Mouse (Mus musculus) forebrain, embryonic 13.5 days (tissue): ENCODE data around the gene Zbtb20. TPM values are rescaled to one million over a fixed set of nuclear protein-coding genes. Genes with fewer than 3 reads are reported as not detected.

ENCODE experiments used
- ATAC-seq: fragments of 200-750 bp; cut with Nextera tagmentation; 2 replicates; pipeline ENCODE4 v1.8.0; 2017
- H3K27ac ChIP-seq: fragments of 300-500 bp; sonication (generic); 2 replicates; pipeline ENCODE4 v1.5.1; 2015; ENCODE audit warnings: inconsistent platforms, mild to moderate bottlenecking, moderate library complexity
- H3K27me3 ChIP-seq: fragments of 300-500 bp; sonication (generic); 2 replicates; pipeline ENCODE4 v1.6.1; 2015; ENCODE audit warnings: mild to moderate bottlenecking, inconsistent platforms
- H3K36me3 ChIP-seq: fragments of 300-500 bp; sonication (generic); 2 replicates; pipeline ENCODE4 v1.6.1; 2015; ENCODE audit warnings: mild to moderate bottlenecking, inconsistent platforms; ENCODE audit not compliant: poor library complexity, severe bottlenecking
- H3K4me1 ChIP-seq: fragments of 300-500 bp; sonication (generic); 2 replicates; pipeline ENCODE4 v1.6.1; 2015; ENCODE audit warnings: inconsistent platforms
- H3K4me2 ChIP-seq: fragments of 300-500 bp; sonication (generic); 2 replicates; pipeline ENCODE4 v1.6.1; 2015; ENCODE audit warnings: inconsistent platforms, mild to moderate bottlenecking, moderate library complexity
- H3K4me3 ChIP-seq: fragments of 300-500 bp; sonication (generic); 2 replicates; pipeline ENCODE4 v1.5.1; 2015; ENCODE audit warnings: mild to moderate bottlenecking, inconsistent platforms
- H3K9ac ChIP-seq: fragments of 300-500 bp; sonication (generic); 2 replicates; pipeline ENCODE4 v1.6.1; 2015; ENCODE audit warnings: mild to moderate bottlenecking, inconsistent platforms
- H3K9me3 ChIP-seq: fragments of 300-500 bp; sonication (generic); replicated peaks from 2 replicates; pipeline ENCODE4 v1.6.1; 2016; ENCODE audit warnings: inconsistent platforms
- WGBS: fragments of 180-500 bp; shearing (Covaris S2); methylation state at CpG from one replicate; pipeline ENCODE4 v1.1.7; 2015; 5-methylcytosine and 5-hydroxymethylcytosine counted together
- polyA plus RNA-seq: library from polyadenylated mRNA; unstranded; fragments of >200 nt; fragmentation: Nextera tagmentation; extraction: Ambion mirVana; gene quantifications from 2 replicates; pipeline ENCODE4 v1.2.1, GENCODE M21; 2015

The Zbtb20 gene
- polyA plus RNA-seq, 1 experiment from 2014 or later: 79.7 TPM

GRCm38 (mm10) chr16:43333265-43333664, 457.6 kb downstream of the Zbtb20 start:
- ATAC-seq: no peak
- WGBS: 67% methylated on average over 1 of the region's 1 CpGs
- Histone ChIP-seq H3K27me3 (no peaks in the 10 kb centered on the region), H3K4me2 (no peak overlapping the region), H3K36me3 (no peaks in the 10 kb centered on the region), H3K9ac (no peak overlapping the region), H3K9me3 (no peaks in the 10 kb centered on the region), H3K27ac (no peak overlapping the region), H3K4me3 (no peak overlapping the region), H3K4me1 (peaks cover 17% of the 10 kb centered on the region)

DNA sequence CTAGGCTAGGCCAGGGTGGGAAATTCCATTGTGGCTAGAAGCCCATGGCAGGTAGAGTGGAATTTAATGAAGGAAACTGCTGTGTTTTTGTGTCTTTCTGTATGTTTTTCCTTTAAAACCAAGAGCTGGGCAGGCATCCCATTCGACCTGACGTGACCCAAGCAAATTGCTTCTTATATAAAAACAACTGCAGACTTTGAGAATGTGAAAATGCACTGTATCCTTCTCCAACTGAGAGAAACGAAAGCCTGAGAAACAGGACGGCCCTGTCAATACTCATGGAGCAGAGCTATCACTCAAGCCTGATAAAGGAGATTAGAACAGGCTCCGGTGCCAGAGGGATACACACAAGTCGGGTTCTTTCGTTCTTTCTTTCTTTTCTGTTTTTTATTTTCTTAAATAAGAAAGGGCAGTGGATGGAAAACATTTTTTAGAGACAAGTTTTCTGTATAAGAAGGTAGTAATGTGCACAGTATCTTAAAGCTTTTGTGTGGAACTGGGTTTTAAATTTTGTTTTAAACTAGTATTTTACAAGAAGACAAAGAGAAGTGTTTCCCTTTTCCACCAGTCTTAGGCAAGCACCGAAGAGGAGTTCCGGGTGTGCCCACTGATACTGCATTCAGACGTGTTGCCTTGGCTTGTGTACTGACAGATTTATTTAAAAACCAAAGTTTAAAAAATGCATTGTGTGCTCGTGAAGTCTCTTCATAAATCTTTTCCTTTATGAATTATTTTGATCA, 458.9 kb downstream of the Zbtb20 start:
- WGBS: 22% methylated on average over 11 of the region's 11 CpGs

GRCm38 (mm10) chr16:43335151-43335823, 459.6 kb downstream of the Zbtb20 start:
- no peak overlapping the region for H3K4me3 ChIP-seq
- peaks cover 17% of the 10 kb centered on the region for H3K4me1 ChIP-seq
- no peak for ATAC-seq
- H3K4me2 ChIP-seq: no peak overlapping the region
- 76% methylated on average over 8 of the region's 8 CpGs for whole genome bisulfite sequencing
- no peaks in the 10 kb centered on the region for H3K9me3 ChIP-seq
- H3K36me3 ChIP-seq: no peaks in the 10 kb centered on the region
- peak overlapping the region; percentile 51; the same call in 1 of the 2 replicates for H3K27ac ChIP-seq
- 0 out of 2 replicates have a peak overlapping the region, but pooled peaks have one; percentile 6 for H3K9ac ChIP-seq
- no peaks in the 10 kb centered on the region for H3K27me3 ChIP-seq

More for the DNA sequence above, 458.9 kb downstream of the Zbtb20 start:
- H3K9me3 ChIP-seq: no peaks in the 10 kb centered on the region
- 0 out of 2 replicates have a peak overlapping the region, but pooled peaks have one; percentile 26 for H3K9ac ChIP-seq
- no peak overlapping the region for H3K4me3 ChIP-seq
- H3K4me2 ChIP-seq: peak overlapping the region; percentile 22; the same call in 1 of the 2 replicates
- H3K36me3 ChIP-seq: no peaks in the 10 kb centered on the region
- peaks cover 17% of the 10 kb centered on the region for H3K4me1 ChIP-seq
- ATAC-seq: 0 out of 2 replicates have a peak, but pooled peaks have one; percentile 45
- H3K27ac ChIP-seq: peak overlapping the region; percentile 51
- H3K27me3 ChIP-seq: no peaks in the 10 kb centered on the region

DNA sequence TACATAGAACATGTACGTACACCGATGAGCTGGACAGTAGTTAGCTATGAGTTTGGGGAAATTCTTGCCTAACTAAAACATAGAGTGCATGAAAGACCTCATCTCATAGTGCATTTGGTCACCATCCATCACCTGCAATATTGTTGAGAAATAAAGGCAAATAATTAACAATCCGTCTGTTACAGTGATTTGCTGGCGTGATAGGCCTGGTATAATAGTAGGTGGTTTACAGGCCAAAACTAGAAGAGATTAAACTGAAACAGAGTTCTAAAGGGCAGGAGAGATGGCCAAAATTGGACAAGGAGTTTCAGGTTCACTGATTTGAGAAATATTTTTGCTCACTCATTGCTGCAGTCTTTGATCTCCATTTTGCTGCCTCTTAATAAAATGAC, 460.1 kb downstream of the Zbtb20 start:
- Histone ChIP-seq H3K9ac (no peak overlapping the region), H3K9me3 (no peaks in the 10 kb centered on the region), H3K27me3 (no peaks in the 10 kb centered on the region), H3K36me3 (no peaks in the 10 kb centered on the region), H3K4me3 (no peak overlapping the region), H3K4me2 (no peak overlapping the region), H3K4me1 (peaks cover 17% of the 10 kb centered on the region), H3K27ac (no peak overlapping the region)
- 94% methylated on average over 4 of the region's 4 CpGs for WGBS
- no peak for ATAC-seq

DNA sequence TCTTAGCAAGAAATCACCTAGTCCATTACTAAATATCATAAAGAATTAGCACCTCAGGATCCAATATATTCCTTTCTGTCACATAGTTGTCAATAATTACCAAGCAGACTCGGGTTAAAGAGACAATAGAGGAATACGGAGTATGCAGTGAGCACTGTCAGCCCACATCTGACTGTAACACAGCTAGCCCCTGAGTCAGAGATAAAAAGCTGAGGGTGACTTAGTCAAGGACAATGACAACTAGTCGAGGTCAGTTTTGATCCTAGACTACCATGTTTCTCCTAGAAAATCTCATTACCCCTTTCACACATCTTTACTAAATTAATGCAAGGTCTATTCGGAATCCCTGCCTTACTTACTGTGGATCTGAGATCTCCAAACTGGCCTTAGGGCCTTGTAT, 465.0 kb downstream of the Zbtb20 start:
- H3K9me3 ChIP-seq: no peaks in the 10 kb centered on the region
- WGBS: 83% methylated on average over 4 of the region's 4 CpGs
- H3K4me3 ChIP-seq: no peak overlapping the region
- no peak for ATAC-seq
- H3K36me3 ChIP-seq: no peaks in the 10 kb centered on the region
- no peaks in the 10 kb centered on the region for H3K27me3 ChIP-seq
- H3K9ac ChIP-seq: no peak overlapping the region
- H3K4me1 ChIP-seq: peaks cover 10% of the 10 kb centered on the region
- no peak overlapping the region for H3K4me2 ChIP-seq
- no peak overlapping the region for H3K27ac ChIP-seq

GRCm38 (mm10) chr16:43341916-43342455, 466.3 kb downstream of the Zbtb20 start:
- H3K9ac ChIP-seq: no peak overlapping the region
- no peaks in the 10 kb centered on the region for H3K36me3 ChIP-seq
- H3K27me3 ChIP-seq: no peaks in the 10 kb centered on the region
- no peak overlapping the region for H3K4me2 ChIP-seq
- no peak overlapping the region for H3K4me3 ChIP-seq
- H3K4me1 ChIP-seq: peaks cover 10% of the 10 kb centered on the region
- no peak overlapping the region for H3K27ac ChIP-seq
- no peak for ATAC-seq
- no peaks in the 10 kb centered on the region for H3K9me3 ChIP-seq

DNA sequence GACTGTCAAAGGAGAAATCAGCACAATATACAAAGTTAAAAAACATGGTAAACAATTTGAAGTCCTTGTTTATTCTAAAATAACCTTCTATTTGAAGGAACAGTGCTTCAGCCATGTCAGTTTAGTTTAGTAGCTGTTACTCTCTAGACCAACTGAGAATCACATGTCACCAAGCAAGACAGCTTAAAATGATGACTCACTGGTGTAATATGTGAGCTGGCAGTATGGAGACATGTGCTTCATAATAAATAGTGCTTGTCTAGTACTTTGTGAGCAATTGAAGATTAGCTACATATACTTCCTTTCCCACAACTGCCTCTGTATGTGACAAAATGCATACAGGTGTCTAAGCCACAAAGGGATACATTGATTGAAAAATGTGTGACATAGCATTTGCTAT, 470.4 kb downstream of the Zbtb20 start:
- H3K27ac ChIP-seq: no peak overlapping the region
- H3K4me2 ChIP-seq: no peak overlapping the region
- H3K4me3 ChIP-seq: no peak overlapping the region
- H3K36me3 ChIP-seq: no peaks in the 10 kb centered on the region
- no peak for ATAC-seq
- H3K9me3 ChIP-seq: no peaks in the 10 kb centered on the region
- H3K9ac ChIP-seq: no peak overlapping the region
- peaks cover 10% of the 10 kb centered on the region for H3K4me1 ChIP-seq
- no peaks in the 10 kb centered on the region for H3K27me3 ChIP-seq

DNA sequence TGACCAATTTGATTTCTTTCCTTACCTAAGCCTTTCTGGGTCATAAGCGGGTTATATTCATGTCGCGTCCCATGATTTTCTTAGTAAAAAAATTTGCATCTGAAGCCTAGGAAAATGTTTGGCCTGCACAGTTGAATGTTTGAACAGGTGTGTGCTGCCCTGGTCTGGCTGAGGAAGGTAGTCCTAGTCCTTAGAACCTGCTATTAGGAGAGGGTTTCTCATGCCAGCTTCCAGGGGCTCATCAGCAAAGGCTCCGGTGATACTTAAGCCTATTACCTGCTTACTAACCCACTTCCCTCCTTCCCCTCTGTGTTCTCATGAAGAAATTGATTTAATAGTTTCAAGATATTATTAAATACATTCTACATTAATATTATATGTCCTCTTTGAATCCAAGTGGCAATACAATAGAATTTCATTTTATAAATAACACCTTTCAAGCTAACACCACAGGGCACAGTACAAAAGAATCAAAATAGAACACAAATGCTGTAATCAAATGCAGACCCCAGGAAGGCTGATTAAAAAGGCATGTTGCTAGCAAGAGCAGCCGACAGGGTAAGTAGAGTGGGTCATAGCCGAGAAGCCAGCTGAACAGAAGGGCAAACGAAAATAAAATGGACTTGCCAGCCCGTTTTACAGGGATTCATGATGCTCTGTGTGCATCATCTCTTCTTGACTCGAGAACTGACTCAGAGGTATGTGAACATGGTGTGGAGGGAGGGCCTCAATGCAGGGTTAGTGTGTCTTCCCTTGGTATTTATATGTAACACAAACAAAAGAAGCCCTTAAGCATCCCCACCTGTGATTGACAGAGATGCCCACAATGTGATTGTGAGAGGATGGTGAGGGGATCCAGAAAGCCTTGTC, 480.3 kb downstream of the Zbtb20 start:
- Histone ChIP-seq H3K9ac (no peak overlapping the region), H3K4me2 (no peak overlapping the region), H3K27ac (no peak overlapping the region), H3K9me3 (no peaks in the 10 kb centered on the region), H3K27me3 (no peaks in the 10 kb centered on the region), H3K36me3 (no peaks in the 10 kb centered on the region), H3K4me1 (no peaks in the 10 kb centered on the region), H3K4me3 (no peak overlapping the region)
- no peak; the same call in 1 of the 2 replicates for ATAC-seq
- 71% methylated on average over 9 of the region's 9 CpGs for WGBS

DNA sequence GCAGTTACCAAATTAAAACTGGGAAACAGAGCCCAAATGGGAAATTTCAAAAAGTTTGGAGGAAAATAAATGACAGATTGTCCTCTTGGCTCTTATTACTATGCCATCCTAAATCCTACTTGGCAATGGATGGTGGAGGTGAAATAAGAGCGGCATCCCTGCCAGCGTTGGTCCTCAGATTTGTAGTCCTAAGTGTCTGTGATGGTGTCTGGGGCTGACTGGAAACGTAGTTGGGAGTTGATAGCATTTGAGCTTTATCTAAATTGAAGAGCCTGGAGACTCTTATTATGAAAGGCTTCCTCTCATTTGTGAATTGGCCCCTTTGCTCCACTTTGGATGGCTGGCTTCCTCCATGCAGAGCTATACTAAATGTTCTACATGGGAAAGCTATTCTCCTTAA, 483.9 kb downstream of the Zbtb20 start:
- H3K9ac ChIP-seq: no peak overlapping the region
- no peak for ATAC-seq
- H3K4me2 ChIP-seq: no peak overlapping the region
- H3K4me3 ChIP-seq: no peak overlapping the region
- no peaks in the 10 kb centered on the region for H3K36me3 ChIP-seq
- H3K27ac ChIP-seq: no peak overlapping the region
- WGBS: 79% methylated on average over 3 of the region's 3 CpGs
- H3K27me3 ChIP-seq: no peaks in the 10 kb centered on the region
- peaks cover 15% of the 10 kb centered on the region for H3K4me1 ChIP-seq
- H3K9me3 ChIP-seq: no peaks in the 10 kb centered on the region

DNA sequence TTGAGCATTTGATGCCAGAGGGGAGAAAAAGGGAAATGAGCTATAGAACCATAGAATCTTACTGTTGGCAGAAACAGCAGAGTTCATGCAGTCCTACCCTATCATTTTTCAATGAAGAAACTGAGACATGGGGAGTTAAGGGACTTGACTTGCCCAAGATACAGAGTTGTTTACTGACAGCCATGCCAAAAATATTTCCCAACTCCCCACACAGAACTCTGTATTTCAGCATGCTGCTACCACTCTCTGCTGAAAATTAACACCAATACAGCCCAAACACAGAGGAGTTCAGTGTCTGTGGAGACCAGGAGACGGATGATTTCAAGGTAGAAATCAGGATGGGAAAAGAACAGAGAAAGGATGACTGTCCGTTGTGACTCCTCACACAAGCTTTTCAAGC, 484.4 kb downstream of the Zbtb20 start:
- no peaks in the 10 kb centered on the region for H3K27me3 ChIP-seq
- WGBS: 94% methylated on average over 2 of the region's 2 CpGs
- H3K9ac ChIP-seq: no peak overlapping the region
- H3K4me1 ChIP-seq: peaks cover 15% of the 10 kb centered on the region
- H3K27ac ChIP-seq: no peak overlapping the region
- H3K36me3 ChIP-seq: no peaks in the 10 kb centered on the region
- H3K4me3 ChIP-seq: no peak overlapping the region
- no peak for ATAC-seq
- H3K9me3 ChIP-seq: no peaks in the 10 kb centered on the region
- no peak overlapping the region for H3K4me2 ChIP-seq

DNA sequence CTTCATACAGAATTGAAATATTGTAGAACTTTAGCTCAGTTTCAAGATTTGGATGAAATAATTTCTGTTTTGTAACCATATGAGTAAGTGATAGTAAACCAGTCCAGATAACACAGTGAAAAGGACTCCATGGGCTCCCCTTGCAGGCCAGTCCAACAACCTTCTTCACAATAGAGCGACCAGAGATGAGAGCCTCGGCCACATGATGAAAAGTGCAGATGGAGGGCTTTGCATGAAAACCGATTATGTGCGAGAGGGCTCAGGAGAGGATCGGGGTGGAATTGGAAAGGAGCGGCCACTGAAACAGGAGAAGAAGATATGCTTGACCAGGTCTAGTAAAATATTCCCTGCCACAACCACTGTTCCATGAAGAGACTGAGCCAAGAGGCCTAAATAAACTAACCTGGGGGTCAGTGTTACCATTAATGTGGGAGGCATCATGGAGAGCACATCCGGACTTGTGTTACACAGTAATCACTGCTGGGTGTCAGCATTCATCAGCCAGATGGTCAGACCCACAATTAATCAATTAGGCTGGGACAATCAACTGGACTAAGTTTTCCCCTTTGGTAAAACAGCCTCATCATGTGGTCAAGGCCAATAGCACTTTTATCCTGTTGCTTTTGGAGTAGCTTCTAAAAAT, 485.3 kb downstream of the Zbtb20 start:
- Histone ChIP-seq H3K27me3 (no peaks in the 10 kb centered on the region), H3K27ac (no peak overlapping the region), H3K36me3 (no peaks in the 10 kb centered on the region), H3K4me1 (peaks cover 15% of the 10 kb centered on the region), H3K9me3 (no peaks in the 10 kb centered on the region), H3K4me3 (no peak overlapping the region), H3K9ac (no peak overlapping the region), H3K4me2 (no peak overlapping the region)
- 88% methylated on average over 7 of the region's 7 CpGs for WGBS
- ATAC-seq: no peak
